Mouse (Mus musculus): ENCODE data around the gene Arhgap24. TPM values are rescaled to one million over a fixed set of nuclear protein-coding genes. Genes with fewer than 3 reads are reported as not detected.

Gene Arhgap24
- polyA plus RNA-seq, 1 experiment from 2014 or later, result 12.0 TPM

DNA sequence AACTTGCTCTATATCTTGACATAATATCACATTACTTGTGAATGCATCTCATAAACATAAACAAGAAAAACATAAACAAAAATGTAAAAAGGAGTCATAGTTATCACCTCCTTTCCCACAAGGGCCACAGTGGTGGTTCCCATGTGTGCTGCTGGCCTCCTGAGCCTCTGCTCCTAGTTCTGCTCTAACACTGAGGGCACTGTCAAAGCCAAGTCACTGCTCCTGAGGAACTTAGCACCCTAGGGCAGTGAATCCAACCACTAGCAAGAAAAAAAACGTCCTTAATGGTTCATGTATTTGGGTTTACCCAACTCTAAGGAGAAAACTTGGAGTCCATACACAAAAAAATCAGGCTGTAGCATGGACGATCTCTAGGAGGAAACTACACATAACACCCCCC is 304.9 kb downstream of the Arhgap24 start:
- ATAC-seq (ENCODE audit: low read depth), result no peak
- Histone ChIP-seq H3K9ac (replicated peaks; ENCODE audit: low read depth, low read length) (no peak overlapping the region), H3K4me1 (ENCODE audit: control insufficient read depth, insufficient read depth, low read length) (no peaks in the 10 kb centered on the region), H3K4me2 (ENCODE audit: low read depth, low read length) (no peak overlapping the region), H3K9me3 (ENCODE audit: control insufficient read depth, low read length) (no peaks in the 10 kb centered on the region), H3K27me3 (ENCODE audit: control insufficient read depth, insufficient read depth, low read length) (no peaks in the 10 kb centered on the region), H3K36me3 (ENCODE audit: control insufficient read depth, insufficient read depth, low read length) (no peaks in the 10 kb centered on the region), H3K27ac (ENCODE audit: low read depth, low read length) (no peak overlapping the region), H3K4me3 (ENCODE audit: low read depth, low read length) (no peak overlapping the region)
- WGBS, result 77% methylated on average over 2 of the region's 2 CpGs

DNA sequence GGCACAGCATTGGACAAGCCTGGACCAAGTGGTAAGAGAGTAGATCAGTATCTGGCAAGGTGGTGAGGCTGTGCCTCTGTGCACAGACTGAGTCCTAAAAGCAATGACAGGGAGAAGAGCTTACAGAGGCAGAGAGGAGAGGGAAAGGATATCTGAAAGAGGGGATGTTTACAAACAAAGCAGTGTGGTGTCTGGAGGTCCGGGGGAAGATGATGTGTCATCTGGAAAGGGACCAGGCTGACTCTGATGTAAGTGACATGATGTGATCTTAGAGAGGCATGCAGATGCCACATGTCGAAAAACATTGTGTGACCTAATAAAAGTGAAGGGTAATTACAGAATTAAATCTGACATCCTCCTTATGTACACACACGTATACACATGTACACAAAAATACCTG is 307.2 kb downstream of the Arhgap24 start:
- H3K9ac ChIP-seq (replicated peaks; ENCODE audit: low read depth, low read length), result no peak overlapping the region
- no peaks in the 10 kb centered on the region for H3K27me3 ChIP-seq (ENCODE audit: control insufficient read depth, insufficient read depth, low read length)
- no peak overlapping the region for H3K4me3 ChIP-seq (ENCODE audit: low read depth, low read length)
- H3K4me2 ChIP-seq (ENCODE audit: low read depth, low read length), result no peak overlapping the region
- H3K9me3 ChIP-seq (ENCODE audit: control insufficient read depth, low read length), result no peaks in the 10 kb centered on the region
- H3K4me1 ChIP-seq (ENCODE audit: control insufficient read depth, insufficient read depth, low read length), result no peaks in the 10 kb centered on the region
- no peak for ATAC-seq (ENCODE audit: low read depth)
- H3K27ac ChIP-seq (ENCODE audit: low read depth, low read length), result no peak overlapping the region
- 85% methylated on average over 3 of the region's 3 CpGs for WGBS
- H3K36me3 ChIP-seq (ENCODE audit: control insufficient read depth, insufficient read depth, low read length), result no peaks in the 10 kb centered on the region

DNA sequence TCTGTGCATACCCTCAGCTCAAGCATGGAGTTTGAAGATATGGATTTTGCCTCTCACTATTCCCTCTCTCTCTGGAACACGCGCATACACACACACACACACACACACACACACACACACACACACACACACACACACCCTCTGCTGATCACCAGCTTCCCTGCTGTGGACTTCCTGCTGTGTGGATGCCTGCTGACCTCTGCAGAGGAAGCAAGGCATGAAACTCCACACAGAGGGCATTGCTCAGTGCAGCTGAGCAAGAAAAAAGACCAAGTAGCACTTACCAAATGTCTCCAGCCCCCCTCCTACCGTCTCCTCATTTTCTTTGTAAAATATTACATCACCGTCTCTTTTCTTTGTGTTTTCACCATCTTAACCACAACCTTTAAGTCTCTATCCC is 310.1 kb downstream of the Arhgap24 start:
- no peaks in the 10 kb centered on the region for H3K36me3 ChIP-seq (ENCODE audit: control insufficient read depth, insufficient read depth, low read length)
- H3K9me3 ChIP-seq (ENCODE audit: control insufficient read depth, low read length), result no peaks in the 10 kb centered on the region
- no peak overlapping the region for H3K27ac ChIP-seq (ENCODE audit: low read depth, low read length)
- no peak overlapping the region for H3K4me3 ChIP-seq (ENCODE audit: low read depth, low read length)
- H3K27me3 ChIP-seq (ENCODE audit: control insufficient read depth, insufficient read depth, low read length), result no peaks in the 10 kb centered on the region
- no peaks in the 10 kb centered on the region for H3K4me1 ChIP-seq (ENCODE audit: control insufficient read depth, insufficient read depth, low read length)
- H3K4me2 ChIP-seq (ENCODE audit: low read depth, low read length), result no peak overlapping the region
- H3K9ac ChIP-seq (replicated peaks; ENCODE audit: low read depth, low read length), result no peak overlapping the region
- no peak for ATAC-seq (ENCODE audit: low read depth)
- WGBS, result 16% methylated on average over 4 of the region's 4 CpGs

DNA sequence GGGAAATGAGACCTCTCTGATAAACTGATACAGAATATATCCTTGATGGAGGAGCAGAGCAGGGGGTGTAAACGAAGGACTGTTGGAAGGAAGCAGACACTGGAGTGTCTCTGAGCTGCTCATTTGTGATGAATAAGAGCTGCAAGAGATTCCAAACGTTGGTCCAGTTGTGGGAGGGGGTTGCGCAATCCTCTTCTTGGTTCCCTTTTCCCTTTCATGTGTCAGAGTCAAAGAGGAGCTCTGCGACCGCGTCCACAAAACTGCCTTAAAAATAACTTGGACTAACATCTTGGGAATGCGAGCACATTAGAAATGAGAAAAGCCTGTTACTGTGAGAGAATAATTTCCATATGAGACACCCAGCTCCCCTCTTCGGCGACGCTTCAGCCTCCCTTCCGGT is 312.3 kb downstream of the Arhgap24 start:
- 81% methylated on average over 11 of the region's 11 CpGs for WGBS
- Histone ChIP-seq H3K36me3 (ENCODE audit: control insufficient read depth, insufficient read depth, low read length) (no peaks in the 10 kb centered on the region), H3K4me2 (ENCODE audit: low read depth, low read length) (no peak overlapping the region), H3K4me1 (ENCODE audit: control insufficient read depth, insufficient read depth, low read length) (no peaks in the 10 kb centered on the region), H3K4me3 (ENCODE audit: low read depth, low read length) (no peak overlapping the region), H3K27ac (ENCODE audit: low read depth, low read length) (no peak overlapping the region), H3K9ac (replicated peaks; ENCODE audit: low read depth, low read length) (no peak overlapping the region), H3K27me3 (ENCODE audit: control insufficient read depth, insufficient read depth, low read length) (no peaks in the 10 kb centered on the region), H3K9me3 (ENCODE audit: control insufficient read depth, low read length) (no peaks in the 10 kb centered on the region)
- ATAC-seq (ENCODE audit: low read depth), result no peak

DNA sequence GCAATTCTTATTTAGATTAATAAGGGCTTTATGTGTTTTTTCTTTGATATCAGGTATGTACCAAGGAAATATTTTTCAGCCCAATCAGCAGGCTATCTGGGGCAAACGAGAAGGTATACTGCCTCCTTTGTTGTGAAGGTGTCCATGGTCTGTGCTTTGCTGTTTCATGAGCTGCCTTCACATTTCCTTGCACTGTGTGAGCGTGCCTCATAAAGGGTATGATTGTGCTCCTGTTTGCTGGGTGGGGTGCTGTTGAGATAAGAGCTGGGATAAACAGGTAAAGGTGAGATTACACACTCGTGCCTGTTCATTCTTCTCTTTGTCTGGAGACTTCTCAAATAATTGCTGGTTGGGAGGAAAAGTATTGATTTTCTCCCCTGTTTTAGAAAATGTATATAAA is 320.3 kb downstream of the Arhgap24 start:
- Histone ChIP-seq H3K27ac (ENCODE audit: low read depth, low read length) (no peak overlapping the region), H3K4me2 (ENCODE audit: low read depth, low read length) (no peak overlapping the region), H3K4me3 (ENCODE audit: low read depth, low read length) (no peak overlapping the region), H3K9ac (replicated peaks; ENCODE audit: low read depth, low read length) (no peak overlapping the region), H3K9me3 (ENCODE audit: control insufficient read depth, low read length) (no peaks in the 10 kb centered on the region), H3K4me1 (ENCODE audit: control insufficient read depth, insufficient read depth, low read length) (no peaks in the 10 kb centered on the region), H3K27me3 (ENCODE audit: control insufficient read depth, insufficient read depth, low read length) (no peaks in the 10 kb centered on the region), H3K36me3 (ENCODE audit: control insufficient read depth, insufficient read depth, low read length) (no peaks in the 10 kb centered on the region)
- WGBS, result 92% methylated on average over 3 of the region's 3 CpGs
- ATAC-seq (ENCODE audit: low read depth), result no peak

DNA sequence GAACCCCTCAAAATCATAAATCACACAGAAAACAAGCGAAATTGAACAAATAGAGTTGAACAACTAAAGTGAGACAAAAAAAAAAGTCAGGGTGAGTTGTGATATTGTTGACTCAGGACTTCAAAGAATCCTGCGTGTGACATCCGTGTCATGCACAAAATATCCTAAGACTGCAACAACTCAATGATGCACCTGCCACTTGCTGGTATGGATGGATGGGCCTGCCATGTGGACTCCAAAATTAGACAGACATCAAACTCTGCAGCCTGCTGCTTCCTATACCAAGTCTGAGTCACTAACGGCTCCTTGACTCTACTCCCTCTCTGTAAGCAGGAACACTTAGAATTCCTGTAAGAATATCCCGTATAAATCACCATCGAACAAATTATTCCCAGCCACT is 321.6 kb downstream of the Arhgap24 start:
- no peak overlapping the region for H3K9ac ChIP-seq (replicated peaks; ENCODE audit: low read depth, low read length)
- ATAC-seq (ENCODE audit: low read depth), result no peak
- H3K9me3 ChIP-seq (ENCODE audit: control insufficient read depth, low read length), result no peaks in the 10 kb centered on the region
- no peak overlapping the region for H3K4me2 ChIP-seq (ENCODE audit: low read depth, low read length)
- no peak overlapping the region for H3K4me3 ChIP-seq (ENCODE audit: low read depth, low read length)
- 82% methylated on average over 6 of the region's 6 CpGs for WGBS
- H3K27ac ChIP-seq (ENCODE audit: low read depth, low read length), result no peak overlapping the region
- no peaks in the 10 kb centered on the region for H3K4me1 ChIP-seq (ENCODE audit: control insufficient read depth, insufficient read depth, low read length)
- H3K27me3 ChIP-seq (ENCODE audit: control insufficient read depth, insufficient read depth, low read length), result no peaks in the 10 kb centered on the region
- H3K36me3 ChIP-seq (ENCODE audit: control insufficient read depth, insufficient read depth, low read length), result no peaks in the 10 kb centered on the region

DNA sequence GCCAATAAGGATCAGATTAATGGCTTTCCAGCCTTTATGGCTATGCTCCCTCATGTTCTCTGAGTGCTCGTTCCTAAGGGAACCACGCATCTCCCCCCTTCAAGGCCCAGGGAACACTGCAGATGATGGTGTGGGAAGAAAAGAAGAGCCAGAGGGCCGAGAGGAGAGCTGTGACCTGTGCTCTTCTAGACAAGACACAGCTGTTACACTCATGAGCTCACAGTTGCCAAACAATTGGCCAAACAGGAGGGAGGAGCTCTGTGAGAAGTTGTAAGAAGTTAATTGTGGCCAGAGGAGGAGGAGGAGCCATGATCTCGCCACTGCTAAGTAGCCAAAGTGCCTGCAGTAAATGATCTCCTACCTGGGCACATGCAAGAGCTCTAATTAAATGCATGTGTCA is 322.5 kb downstream of the Arhgap24 start:
- no peak overlapping the region for H3K27ac ChIP-seq (ENCODE audit: low read depth, low read length)

DNA sequence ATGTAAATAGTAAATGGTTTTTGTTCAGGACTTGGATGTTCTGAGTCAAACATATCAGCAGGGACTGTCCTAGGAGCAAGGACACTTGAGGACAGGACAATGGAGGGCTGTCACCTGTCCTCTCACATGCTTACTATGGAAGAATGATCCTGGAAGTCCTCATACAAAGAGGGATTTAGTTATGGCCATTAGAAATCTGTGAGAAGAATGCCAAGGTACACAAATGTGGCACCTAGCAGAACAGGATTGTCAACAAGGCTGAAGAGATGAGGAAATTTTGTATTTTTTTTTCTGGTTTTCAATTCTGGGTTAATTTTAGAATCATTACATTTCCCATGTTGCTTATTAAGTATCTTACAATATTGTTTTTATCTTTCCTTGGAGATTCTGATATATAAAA is 326.3 kb downstream of the Arhgap24 start:
- no peak overlapping the region for H3K4me2 ChIP-seq (ENCODE audit: low read depth, low read length)
- no peak overlapping the region for H3K9ac ChIP-seq (replicated peaks; ENCODE audit: low read depth, low read length)
- no peak overlapping the region for H3K27ac ChIP-seq (ENCODE audit: low read depth, low read length)
- H3K4me3 ChIP-seq (ENCODE audit: low read depth, low read length), result no peak overlapping the region
- no peaks in the 10 kb centered on the region for H3K27me3 ChIP-seq (ENCODE audit: control insufficient read depth, insufficient read depth, low read length)
- ATAC-seq (ENCODE audit: low read depth), result no peak
- H3K4me1 ChIP-seq (ENCODE audit: control insufficient read depth, insufficient read depth, low read length), result no peaks in the 10 kb centered on the region
- no peaks in the 10 kb centered on the region for H3K36me3 ChIP-seq (ENCODE audit: control insufficient read depth, insufficient read depth, low read length)
- H3K9me3 ChIP-seq (ENCODE audit: control insufficient read depth, low read length), result no peaks in the 10 kb centered on the region

More for the DNA sequence above, 322.5 kb downstream of the Arhgap24 start:
- WGBS, result 16% methylated on average over 4 of the region's 4 CpGs
- H3K4me3 ChIP-seq (ENCODE audit: low read depth, low read length), result no peak overlapping the region
- no peaks in the 10 kb centered on the region for H3K9me3 ChIP-seq (ENCODE audit: control insufficient read depth, low read length)
- H3K4me2 ChIP-seq (ENCODE audit: low read depth, low read length), result no peak overlapping the region
- H3K9ac ChIP-seq (replicated peaks; ENCODE audit: low read depth, low read length), result no peak overlapping the region
- no peaks in the 10 kb centered on the region for H3K36me3 ChIP-seq (ENCODE audit: control insufficient read depth, insufficient read depth, low read length)
- no peaks in the 10 kb centered on the region for H3K27me3 ChIP-seq (ENCODE audit: control insufficient read depth, insufficient read depth, low read length)
- no peak for ATAC-seq (ENCODE audit: low read depth)
- no peaks in the 10 kb centered on the region for H3K4me1 ChIP-seq (ENCODE audit: control insufficient read depth, insufficient read depth, low read length)

DNA sequence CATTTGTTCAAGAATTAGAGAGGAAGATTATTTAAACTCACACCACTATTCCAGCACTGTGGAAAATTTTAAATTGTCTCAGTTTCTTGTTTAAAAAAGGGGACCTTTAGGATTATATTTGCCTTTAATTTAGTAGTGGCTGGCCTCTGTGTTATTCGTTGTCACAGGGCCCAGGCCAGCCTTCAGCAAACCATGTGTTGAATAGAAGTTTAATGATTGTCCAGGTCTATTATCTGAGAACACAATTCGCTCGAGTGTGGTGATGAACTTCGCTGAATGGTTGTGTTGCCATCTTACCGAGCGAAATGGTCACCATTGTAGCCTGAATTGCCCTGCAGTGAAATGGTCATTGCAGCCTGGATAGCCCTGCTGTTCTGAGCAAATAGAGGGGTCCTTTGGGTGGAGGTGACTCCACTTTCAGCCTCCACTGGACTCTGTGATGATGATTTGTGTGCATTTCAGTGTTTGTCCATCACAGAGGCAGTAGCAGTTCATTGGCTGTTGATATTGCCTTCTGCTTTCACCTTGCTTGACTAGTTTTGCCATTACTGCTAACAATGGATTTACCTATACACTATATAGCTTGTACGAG is 329.3 kb downstream of the Arhgap24 start:
- 15% methylated on average over 7 of the region's 7 CpGs for WGBS
- Histone ChIP-seq H3K9ac (replicated peaks; ENCODE audit: low read depth, low read length) (no peak overlapping the region), H3K27me3 (ENCODE audit: control insufficient read depth, insufficient read depth, low read length) (no peaks in the 10 kb centered on the region), H3K9me3 (ENCODE audit: control insufficient read depth, low read length) (no peaks in the 10 kb centered on the region), H3K4me2 (ENCODE audit: low read depth, low read length) (no peak overlapping the region), H3K4me1 (ENCODE audit: control insufficient read depth, insufficient read depth, low read length) (no peaks in the 10 kb centered on the region), H3K27ac (ENCODE audit: low read depth, low read length) (no peak overlapping the region), H3K4me3 (ENCODE audit: low read depth, low read length) (no peak overlapping the region), H3K36me3 (ENCODE audit: control insufficient read depth, insufficient read depth, low read length) (no peaks in the 10 kb centered on the region)
- ATAC-seq (ENCODE audit: low read depth), result no peak

Measured in neural tube, embryonic 14.5 days (tissue).